Mouse (Mus musculus) embryo, embryonic 11 days (tissue): Measurements from ENCODE around the gene Atpif1.
"Not testable (repeated sequence)": the region's sequence is repeated elsewhere in the genome, so short reads cannot be mapped to it uniquely, and the experiment has no call there.

ENCODE experiments used
- DNase-seq: peaks from one replicate; pipeline ENCODE4 v3.0.0-alpha.2; 2015

The Atpif1 gene

GRCm38 (mm10) chr4:132532981-132533916, at the start of gene Atpif1:
TSS of gene Atpif1 (minus strand) at chr4:132533659.
- peak; percentile 98 for DNase-seq

- DNase-seq, result no peak
Observed at GRCm38 (mm10) chr4:132574809-132575347, 41.4 kb upstream of the Atpif1 start.

- no peak for DNase-seq
Observed at GRCm38 (mm10) chr4:132573327-132573726, 39.9 kb upstream of the Atpif1 start.

GRCm38 (mm10) chr4:132571190-132571589, 37.7 kb upstream of the Atpif1 start:
- DNase-seq, result no peak

- no peak for DNase-seq
Observed at GRCm38 (mm10) chr4:132569115-132569514, 35.7 kb upstream of the Atpif1 start.

GRCm38 (mm10) chr4:132567361-132567779, 33.9 kb upstream of the Atpif1 start:
- DNase-seq, result no peak

GRCm38 (mm10) chr4:132565089-132565747, 31.8 kb upstream of the Atpif1 start:
- no peak for DNase-seq

- no peak for DNase-seq
Observed at GRCm38 (mm10) chr4:132563965-132564364, 30.5 kb upstream of the Atpif1 start, which contains the start of gene Ptafr. TSS of gene Ptafr (plus strand) at chr4:132564067.

GRCm38 (mm10) chr4:132563261-132563660, 29.8 kb upstream of the Atpif1 start:
- DNase-seq, result no peak

GRCm38 (mm10) chr4:132555550-132555949, 22.1 kb upstream of the Atpif1 start:
- DNase-seq, result not testable (repeated sequence)

- no peak for DNase-seq
Observed at GRCm38 (mm10) chr4:132554653-132555052, 21.2 kb upstream of the Atpif1 start.

- DNase-seq, result no peak
Observed at GRCm38 (mm10) chr4:132554221-132554620, 20.8 kb upstream of the Atpif1 start.

- DNase-seq, result peak; percentile 79
Observed at GRCm38 (mm10) chr4:132545851-132546250, 12.4 kb upstream of the Atpif1 start.

GRCm38 (mm10) chr4:132542724-132543123, 9.3 kb upstream of the Atpif1 start:
- no peak for DNase-seq

GRCm38 (mm10) chr4:132541413-132541812, 8.0 kb upstream of the Atpif1 start:
- no peak for DNase-seq

GRCm38 (mm10) chr4:132539481-132539880, 6.0 kb upstream of the Atpif1 start:
- DNase-seq, result no peak

- DNase-seq, result peak; percentile 97
Observed at GRCm38 (mm10) chr4:132535406-132536121, 2.1 kb upstream of the Atpif1 start, which contains the start of gene Dnajc8. TSS of gene Dnajc8 (plus strand) at chr4:132535550.

- peak; percentile 37 for DNase-seq
Observed at GRCm38 (mm10) chr4:132532496-132532895, 963 bp downstream of the Atpif1 start.

GRCm38 (mm10) chr4:132530033-132530804, 3.2 kb downstream of the Atpif1 start:
- DNase-seq, result no peak

- DNase-seq, result no peak
Observed at GRCm38 (mm10) chr4:132529344-132529743, 4.1 kb downstream of the Atpif1 start.

GRCm38 (mm10) chr4:132527917-132528522, 5.4 kb downstream of the Atpif1 start:
- no peak for DNase-seq
